ENCODE assay signal across 9 mouse cellular contexts in genomic region chr2:105615891-105616733, GRCm38 (mm10). TPM values are rescaled to one million over a fixed set of nuclear protein-coding genes. Genes with fewer than 3 reads are reported as not detected.
DNase-seq lines count a peak whose midpoint lies in the region; ATAC-seq and TF ChIP-seq lines count a peak whose summit lies in the region.
"Had no signal": no experiment of that assay in that cellular context is flagged by ENCODE, and none has a peak within 500 bp of the region (broad histone marks: within the 10 kb centered on the region; RNA-seq: fewer than 3 reads in every experiment).

No protein-coding gene starts in this region.

- peak overlapping the region; percentile 52; the same call in 1 of the 2 replicates for H3K9ac ChIP-seq in heart, embryonic 14.5 days (ENCODE audit: low read length)
- no peak overlapping the region for H3K9ac ChIP-seq in liver, embryonic 15.5 days

- ATAC-seq in Patski: no peak
- ATAC-seq in heart, embryonic 14.5 days (ENCODE audit: insufficient number of reproducible peaks, insufficient read depth, low FRiP score, low read depth): no peak
- no peak for ATAC-seq in liver, embryonic 15.5 days (ENCODE audit: insufficient read depth)
- no peak for ATAC-seq in inflammation-experienced regulatory T-cells, adult 6 months

- in situ Hi-C loops in Patski (cut with MboI; ENCODE audit: low pct_unique_long_range_greater_than_20kb): loop anchor here (25.0 kb wide), 1 partner anchor 471 kb away; no protein-coding TSS in a partner anchor

- TF ChIP-seq CTCF in Patski (IDR thresholded peaks at IDR 0.05): peak; percentile 59

- H3K27me3 ChIP-seq in Patski: no peaks in the 10 kb centered on the region
- H3K27me3 ChIP-seq in heart, embryonic 14.5 days (ENCODE audit: control insufficient read depth, insufficient read depth, low read length): no peaks in the 10 kb centered on the region
- H3K27me3 ChIP-seq in liver, embryonic 15.5 days: peaks cover 21% of the 10 kb centered on the region

- no peaks in the 10 kb centered on the region for H3K36me3 ChIP-seq in heart, embryonic 14.5 days (ENCODE audit: control insufficient read depth, insufficient read depth, low read length)
- no peaks in the 10 kb centered on the region for H3K36me3 ChIP-seq in liver, embryonic 15.5 days (replicated peaks)

- DNase-seq in 3T3-L1 (ENCODE audit: low read depth, low spot score) (peak; percentile 70), Patski (ENCODE audit: low read depth, low spot score) (no peak)
- DNase-seq in embryo, embryonic 10.5 days (ENCODE audit: low spot score): peak; percentile 80
- DNase-seq in kidney, postnatal 25 days: peak; percentile 43 to 58
- peak; percentile 93 for DNase-seq in retina, postnatal 1 day

- CTCF ChIA-PET in Patski (lab: Charles Lee): interaction anchor here (1.5 kb wide), 1 partner anchor 10 kb away, joined by 4 read pairs; no protein-coding TSS in a partner anchor

- POLR2A ChIA-PET in Patski (lab: Charles Lee): no interaction called here

- H3K9me3 ChIP-seq in heart, embryonic 14.5 days (ENCODE audit: control insufficient read depth, low read length): no peaks in the 10 kb centered on the region
- no peaks in the 10 kb centered on the region for H3K9me3 ChIP-seq in liver, embryonic 15.5 days (replicated peaks)

- peak overlapping the region; percentile 28 to 30 for H3K4me3 ChIP-seq in heart, embryonic 14.5 days (ENCODE audit: control insufficient read depth in 1 of 2, insufficient read depth in 1 of 2, low read depth in 1 of 2, low read length in 2 of 2)
- no peak overlapping the region for H3K4me3 ChIP-seq in liver, embryonic 15.5 days (replicated peaks)
- H3K4me3 ChIP-seq: erythroblast, embryonic 14.5 days had no signal

- H3K27ac ChIP-seq in heart, embryonic 14.5 days (replicated peaks in 1 of 2; ENCODE audit: control insufficient read depth in 1 of 2, insufficient read depth in 1 of 2, low read depth in 2 of 2, low read length in 2 of 2): no peak overlapping the region
- H3K27ac ChIP-seq in liver, embryonic 15.5 days (replicated peaks): no peak overlapping the region

- H3K4me1 ChIP-seq in heart, embryonic 14.5 days (ENCODE audit: control insufficient read depth in 2 of 2, insufficient read depth in 2 of 2, low read length in 2 of 2): peaks cover 7 to 8% of the 10 kb centered on the region in 2 experiments; a peak in 1 of 4 replicates
- H3K4me1 ChIP-seq in liver, embryonic 15.5 days (replicated peaks): no peaks in the 10 kb centered on the region

- H3K4me2 ChIP-seq in heart, embryonic 14.5 days (ENCODE audit: low read length): peak overlapping the region; percentile 63
- H3K4me2 ChIP-seq in liver, embryonic 15.5 days: peak overlapping the region; percentile 23; the same call in 1 of the 2 replicates

- 30% methylated on average over 18 of the region's 18 CpGs for WGBS in heart, embryonic 14.5 days
- 35% methylated on average over 18 of the region's 18 CpGs for WGBS in liver, embryonic 15.5 days (ENCODE audit: insufficient replicate concordance)

RNA-seq across cellular contexts. Expression of gene Pax6, which starts 52.6 kb away (rescaled TPM):
- not detected for polyA plus RNA-seq in Patski (2021)
- 0.12 and 0.23 TPM in 2 replicates for polyA plus RNA-seq in heart, embryonic 14.5 days (2014; fragmentation: Nextera tagmentation; extraction: Ambion mirVana)
- not detected in 2 replicates for polyA plus RNA-seq in liver, embryonic 15.5 days (2015; fragmentation: Nextera tagmentation; extraction: Ambion mirVana)
- polyA plus RNA-seq in inflammation-experienced regulatory T-cells, adult 6 months (2017; shearing (Covaris generic)): under 1 TPM in 2 of 3 experiments, not detected in 1; 0.20 to 0.67 TPM
